Mouse (Mus musculus) liver, embryonic 14.5 days (tissue): ENCODE results near the gene Fam118b.

Source experiments
- CTCF ChIP-seq: IDR thresholded peaks from 2 replicates; pipeline ENCODE4 v1.5.1; 2016; ENCODE audit warnings: antibody characterized with exemption, low read depth, control low read depth
- EP300 ChIP-seq: IDR thresholded peaks from 2 replicates; pipeline ENCODE4 v1.6.1; 2016; ENCODE audit warnings: antibody characterized with exemption, low read depth

DNA sequence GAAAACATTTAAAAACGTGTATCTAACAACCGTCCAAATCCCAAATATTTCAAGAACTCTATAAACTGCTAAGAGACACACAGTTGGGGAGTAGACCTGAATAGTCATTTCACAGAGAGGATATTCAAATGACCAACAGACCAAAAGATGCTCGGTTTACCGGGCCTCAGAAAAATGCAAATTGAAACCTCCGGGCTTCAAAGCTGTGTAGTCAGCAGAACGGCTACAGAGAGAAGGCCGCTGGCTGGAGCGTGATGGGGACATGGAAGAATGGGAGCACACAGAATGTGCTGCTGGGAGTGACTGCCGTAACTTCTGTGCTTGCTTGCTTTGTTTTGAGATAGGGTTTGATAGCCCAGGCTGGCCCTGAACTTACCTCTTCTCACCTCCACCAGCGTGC is 69.3 kb downstream of the Fam118b start:
- TF ChIP-seq EP300 (no peak), CTCF (no peak)
